Mouse (Mus musculus): ENCODE measurements around the gene Frs2. TPM values are rescaled to one million over a fixed set of nuclear protein-coding genes. Genes with fewer than 3 reads are reported as not detected.

The Frs2 gene
- polyA plus RNA-seq, 1 experiment from 2014 or later: 27.2 TPM

- Histone ChIP-seq H3K27me3 (replicated peaks; ENCODE audit: control insufficient read depth, insufficient read depth, low read length) (0 out of 2 replicates have a peak, but pooled peaks cover 3% of the 10 kb centered on the region), H3K27ac (ENCODE audit: low read depth, low read length) (no peak overlapping the region), H3K9me3 (replicated peaks; ENCODE audit: control insufficient read depth, low read length) (no peaks in the 10 kb centered on the region), H3K9ac (ENCODE audit: low read length) (no peak overlapping the region), H3K4me1 (ENCODE audit: control insufficient read depth, insufficient read depth, low read length) (peaks cover 8% of the 10 kb centered on the region), H3K36me3 (ENCODE audit: control insufficient read depth, insufficient read depth, low read length) (no peaks in the 10 kb centered on the region), H3K4me3 (ENCODE audit: low read depth, low read length) (no peak overlapping the region), H3K4me2 (ENCODE audit: low read length) (no peak overlapping the region)
- ATAC-seq (no peak), DNase-seq (ENCODE audit: low spot score) (no peak)
- 17% methylated on average over 10 of the region's 10 CpGs for WGBS
Observed at GRCm38 (mm10) chr10:117150764-117151163, 2.4 kb upstream of the Frs2 start.

- peaks cover 8% of the 10 kb centered on the region for H3K4me1 ChIP-seq (ENCODE audit: control insufficient read depth, insufficient read depth, low read length)
- DNase-seq (ENCODE audit: low spot score): peak; percentile 37
Observed at GRCm38 (mm10) chr10:117149942-117150617, 1.7 kb upstream of the Frs2 start.

GRCm38 (mm10) chr10:117149241-117149640 lies 907 bp upstream of the Frs2 start:
- DNase-seq (ENCODE audit: low spot score) (no peak), ATAC-seq (no peak)
- H3K4me2 ChIP-seq (ENCODE audit: low read length): peak overlapping the region; percentile 83
- H3K4me1 ChIP-seq (ENCODE audit: control insufficient read depth, insufficient read depth, low read length): peaks cover 8% of the 10 kb centered on the region
- WGBS: 11% methylated on average over 7 of the region's 7 CpGs
- H3K4me3 ChIP-seq (ENCODE audit: low read depth, low read length): peak overlapping the region; percentile 98; the same call in 1 of the 2 replicates
- no peaks in the 10 kb centered on the region for H3K36me3 ChIP-seq (ENCODE audit: control insufficient read depth, insufficient read depth, low read length)
- H3K9ac ChIP-seq (ENCODE audit: low read length): no peak overlapping the region
- 0 out of 2 replicates have a peak, but pooled peaks cover 3% of the 10 kb centered on the region for H3K27me3 ChIP-seq (replicated peaks; ENCODE audit: control insufficient read depth, insufficient read depth, low read length)
- H3K27ac ChIP-seq (ENCODE audit: low read depth, low read length): no peak overlapping the region
- no peaks in the 10 kb centered on the region for H3K9me3 ChIP-seq (replicated peaks; ENCODE audit: control insufficient read depth, low read length)

More at GRCm38 (mm10) chr10:117149942-117150617, 1.7 kb upstream of the Frs2 start:
- no peaks in the 10 kb centered on the region for H3K36me3 ChIP-seq (ENCODE audit: control insufficient read depth, insufficient read depth, low read length)
- WGBS: 1% methylated on average over 23 of the region's 23 CpGs
- H3K27me3 ChIP-seq (replicated peaks; ENCODE audit: control insufficient read depth, insufficient read depth, low read length): 0 out of 2 replicates have a peak, but pooled peaks cover 3% of the 10 kb centered on the region
- no peak for ATAC-seq
- H3K4me2 ChIP-seq (ENCODE audit: low read length): peak overlapping the region; percentile 83
- H3K9me3 ChIP-seq (replicated peaks; ENCODE audit: control insufficient read depth, low read length): no peaks in the 10 kb centered on the region
- H3K9ac ChIP-seq (ENCODE audit: low read length): peak overlapping the region; percentile 37; the same call in 1 of the 2 replicates
- no peak overlapping the region for H3K27ac ChIP-seq (ENCODE audit: low read depth, low read length)
- peak overlapping the region; percentile 27 for H3K4me3 ChIP-seq (ENCODE audit: low read depth, low read length)

- Histone ChIP-seq H3K4me2 (ENCODE audit: low read length) (peak overlapping the region; percentile 83), H3K9me3 (replicated peaks; ENCODE audit: control insufficient read depth, low read length) (no peaks in the 10 kb centered on the region), H3K4me3 (ENCODE audit: low read depth, low read length) (peak overlapping the region; percentile 98), H3K4me1 (ENCODE audit: control insufficient read depth, insufficient read depth, low read length) (peaks cover 8% of the 10 kb centered on the region), H3K27me3 (replicated peaks; ENCODE audit: control insufficient read depth, insufficient read depth, low read length) (0 out of 2 replicates have a peak, but pooled peaks cover 3% of the 10 kb centered on the region), H3K9ac (ENCODE audit: low read length) (peak overlapping the region; percentile 95), H3K27ac (ENCODE audit: low read depth, low read length) (peak overlapping the region; percentile 87), H3K36me3 (ENCODE audit: control insufficient read depth, insufficient read depth, low read length) (no peaks in the 10 kb centered on the region)
- no peak; the same call in 1 of the 2 replicates for ATAC-seq
- WGBS: under 1% methylated on average over 66 of the region's 72 CpGs
- DNase-seq (ENCODE audit: low spot score): no peak
Observed at GRCm38 (mm10) chr10:117147463-117148360, 622 bp downstream of the Frs2 start.

GRCm38 (mm10) chr10:117146421-117146820 lies 1.9 kb downstream of the Frs2 start:
- H3K9ac ChIP-seq (ENCODE audit: low read length): no peak overlapping the region
- DNase-seq (ENCODE audit: low spot score): no peak
- 73% methylated on average over 9 of the region's 9 CpGs for WGBS

GRCm38 (mm10) chr10:117145546-117146265 lies 2.6 kb downstream of the Frs2 start:
- no peak for DNase-seq (ENCODE audit: low spot score)
- Histone ChIP-seq H3K36me3 (ENCODE audit: control insufficient read depth, insufficient read depth, low read length) (no peaks in the 10 kb centered on the region), H3K27me3 (replicated peaks; ENCODE audit: control insufficient read depth, insufficient read depth, low read length) (0 out of 2 replicates have a peak, but pooled peaks cover 3% of the 10 kb centered on the region), H3K9me3 (replicated peaks; ENCODE audit: control insufficient read depth, low read length) (no peaks in the 10 kb centered on the region), H3K4me2 (ENCODE audit: low read length) (no peak overlapping the region), H3K4me1 (ENCODE audit: control insufficient read depth, insufficient read depth, low read length) (peaks cover 8% of the 10 kb centered on the region), H3K4me3 (ENCODE audit: low read depth, low read length) (no peak overlapping the region), H3K9ac (ENCODE audit: low read length) (no peak overlapping the region), H3K27ac (ENCODE audit: low read depth, low read length) (no peak overlapping the region)
- 93% methylated on average over 8 of the region's 8 CpGs for WGBS
- no peak for ATAC-seq

More at GRCm38 (mm10) chr10:117146421-117146820, 1.9 kb downstream of the Frs2 start:
- Histone ChIP-seq H3K4me2 (ENCODE audit: low read length) (peak overlapping the region; percentile 6; the same call in 1 of the 2 replicates), H3K9me3 (replicated peaks; ENCODE audit: control insufficient read depth, low read length) (no peaks in the 10 kb centered on the region), H3K27ac (ENCODE audit: low read depth, low read length) (no peak overlapping the region), H3K4me1 (ENCODE audit: control insufficient read depth, insufficient read depth, low read length) (peaks cover 8% of the 10 kb centered on the region), H3K4me3 (ENCODE audit: low read depth, low read length) (no peak overlapping the region), H3K27me3 (replicated peaks; ENCODE audit: control insufficient read depth, insufficient read depth, low read length) (0 out of 2 replicates have a peak, but pooled peaks cover 3% of the 10 kb centered on the region), H3K36me3 (ENCODE audit: control insufficient read depth, insufficient read depth, low read length) (no peaks in the 10 kb centered on the region)
- ATAC-seq: no peak

- Histone ChIP-seq H3K36me3 (ENCODE audit: control insufficient read depth, insufficient read depth, low read length) (no peaks in the 10 kb centered on the region), H3K27me3 (replicated peaks; ENCODE audit: control insufficient read depth, insufficient read depth, low read length) (no peaks in the 10 kb centered on the region), H3K9ac (ENCODE audit: low read length) (no peak overlapping the region), H3K4me3 (ENCODE audit: low read depth, low read length) (no peak overlapping the region), H3K9me3 (replicated peaks; ENCODE audit: control insufficient read depth, low read length) (no peaks in the 10 kb centered on the region), H3K27ac (ENCODE audit: low read depth, low read length) (no peak overlapping the region), H3K4me2 (ENCODE audit: low read length) (no peak overlapping the region), H3K4me1 (ENCODE audit: control insufficient read depth, insufficient read depth, low read length) (peaks cover 2% of the 10 kb centered on the region; the same call in 1 of the 2 replicates)
- 78% methylated on average over 6 of the region's 6 CpGs for WGBS
- ATAC-seq (no peak), DNase-seq (ENCODE audit: low spot score) (no peak)
Observed at GRCm38 (mm10) chr10:117144628-117145027, 3.7 kb downstream of the Frs2 start.

GRCm38 (mm10) chr10:117144071-117144470 lies 4.3 kb downstream of the Frs2 start:
- no peaks in the 10 kb centered on the region for H3K9me3 ChIP-seq (replicated peaks; ENCODE audit: control insufficient read depth, low read length)
- no peaks in the 10 kb centered on the region for H3K36me3 ChIP-seq (ENCODE audit: control insufficient read depth, insufficient read depth, low read length)
- no peak overlapping the region for H3K4me3 ChIP-seq (ENCODE audit: low read depth, low read length)
- H3K9ac ChIP-seq (ENCODE audit: low read length): no peak overlapping the region
- peaks cover 2% of the 10 kb centered on the region; the same call in 1 of the 2 replicates for H3K4me1 ChIP-seq (ENCODE audit: control insufficient read depth, insufficient read depth, low read length)
- H3K27me3 ChIP-seq (replicated peaks; ENCODE audit: control insufficient read depth, insufficient read depth, low read length): no peaks in the 10 kb centered on the region
- no peak for ATAC-seq
- H3K4me2 ChIP-seq (ENCODE audit: low read length): no peak overlapping the region
- WGBS: 90% methylated on average over 4 of the region's 4 CpGs
- DNase-seq (ENCODE audit: low spot score): no peak
- H3K27ac ChIP-seq (ENCODE audit: low read depth, low read length): no peak overlapping the region
